Mouse (Mus musculus): ENCODE data around the gene Rufy2. TPM values are rescaled to one million over a fixed set of nuclear protein-coding genes. Genes with fewer than 3 reads are reported as not detected.

The Rufy2 gene
- polyA plus RNA-seq, 1 experiment from 2014 or later = 23.9 TPM

GRCm38 (mm10) chr10:62987341-62987740 lies 7.3 kb downstream of the Rufy2 start:
- 38% methylated on average over 3 of the region's 3 CpGs for WGBS

DNA sequence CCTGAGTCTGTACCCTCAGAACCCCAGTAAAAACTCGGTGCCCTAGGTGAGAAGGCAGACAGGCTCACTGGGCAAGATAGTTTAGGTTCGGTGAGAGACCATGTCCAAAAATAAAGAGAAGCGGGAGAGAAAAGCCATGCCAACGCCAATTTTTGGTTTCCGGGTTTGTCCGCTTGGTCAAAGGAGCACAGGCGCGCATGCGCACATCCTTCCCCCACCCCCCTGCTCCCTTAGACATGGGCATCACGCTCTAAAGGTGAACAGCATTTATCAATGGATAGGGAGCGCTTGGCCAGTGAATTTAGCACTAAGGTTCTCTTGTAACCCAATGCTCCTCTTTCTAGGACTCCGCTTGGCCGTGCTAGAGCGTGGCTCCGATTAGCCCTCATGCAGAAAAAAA lies 10.6 kb downstream of the Rufy2 start:
- H3K36me3 ChIP-seq = peaks cover 97% of the 10 kb centered on the region
- H3K4me1 ChIP-seq = no peaks in the 10 kb centered on the region
- 96% methylated on average over 15 of the region's 15 CpGs for WGBS
- no peak overlapping the region for H3K27ac ChIP-seq
- DNase-seq (ENCODE audit: low spot score) = no peak
- no peak overlapping the region for H3K4me3 ChIP-seq
- H3K27me3 ChIP-seq (ENCODE audit: low read depth, poor library complexity, severe bottlenecking) = no peaks in the 10 kb centered on the region
- no peaks in the 10 kb centered on the region for H3K9me3 ChIP-seq (replicated peaks)

More at GRCm38 (mm10) chr10:62987341-62987740, 7.3 kb downstream of the Rufy2 start:
- peak; percentile 59 for DNase-seq (ENCODE audit: low spot score)
- no peaks in the 10 kb centered on the region for H3K4me1 ChIP-seq
- no peaks in the 10 kb centered on the region for H3K9me3 ChIP-seq (replicated peaks)
- H3K36me3 ChIP-seq = peaks cover 97% of the 10 kb centered on the region
- no peak overlapping the region for H3K4me3 ChIP-seq
- H3K27ac ChIP-seq = no peak overlapping the region
- no peaks in the 10 kb centered on the region for H3K27me3 ChIP-seq (ENCODE audit: low read depth, poor library complexity, severe bottlenecking)

DNA sequence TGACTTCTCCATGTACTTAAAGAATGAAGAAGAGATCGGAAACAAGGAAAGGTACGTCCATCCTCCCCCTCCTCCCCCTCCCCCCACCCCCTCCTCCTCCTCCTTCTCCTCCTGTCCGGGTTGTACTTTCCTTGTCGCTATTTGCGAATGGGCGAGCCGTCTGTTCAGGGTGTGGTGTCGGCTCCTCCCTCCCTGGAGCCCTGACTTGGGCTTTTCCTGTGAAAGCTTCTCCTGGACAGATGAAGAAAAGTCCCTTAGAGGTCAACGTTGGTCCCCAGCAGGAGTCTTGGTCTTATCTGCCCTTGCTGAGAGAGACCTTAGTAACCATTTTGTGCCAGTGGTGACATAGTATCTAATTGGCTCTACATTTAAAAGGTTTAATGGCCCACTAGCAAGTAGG lies 14.0 kb downstream of the Rufy2 start:
- no peaks in the 10 kb centered on the region for H3K4me1 ChIP-seq
- H3K4me3 ChIP-seq = no peak overlapping the region
- H3K9me3 ChIP-seq (replicated peaks) = no peaks in the 10 kb centered on the region
- 89% methylated on average over 8 of the region's 9 CpGs for WGBS
- DNase-seq (ENCODE audit: low spot score) = no peak
- no peak overlapping the region for H3K27ac ChIP-seq
- H3K27me3 ChIP-seq (ENCODE audit: low read depth, poor library complexity, severe bottlenecking) = no peaks in the 10 kb centered on the region
- H3K36me3 ChIP-seq = peaks cover 97% of the 10 kb centered on the region

- H3K36me3 ChIP-seq = peaks cover 97% of the 10 kb centered on the region
- 76% methylated on average over 9 of the region's 9 CpGs for WGBS
Observed at GRCm38 (mm10) chr10:63000584-63000983, 20.6 kb downstream of the Rufy2 start.

DNA sequence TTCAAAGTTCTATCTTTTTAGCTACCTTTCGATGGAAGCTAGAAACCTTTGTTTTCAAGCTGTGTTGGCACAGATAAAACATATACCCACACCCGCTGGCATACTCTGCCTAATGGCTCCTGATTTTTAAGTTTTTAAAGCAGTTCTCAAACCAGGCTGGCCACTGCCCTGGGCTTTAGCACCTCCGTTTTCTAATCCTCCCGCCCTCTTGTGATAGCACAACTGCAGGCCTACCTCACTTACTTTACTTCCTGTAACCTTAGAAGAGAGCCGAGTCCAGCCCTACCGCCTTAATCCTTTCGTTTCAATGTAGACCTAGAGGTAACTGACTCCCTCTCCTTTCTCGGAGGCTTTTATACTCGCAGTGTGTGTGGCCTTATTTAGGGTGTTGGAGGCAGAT lies 23.2 kb downstream of the Rufy2 start:
- Histone ChIP-seq H3K9me3 (replicated peaks) (no peaks in the 10 kb centered on the region), H3K4me3 (no peak overlapping the region), H3K4me1 (no peaks in the 10 kb centered on the region), H3K36me3 (peaks cover 99% of the 10 kb centered on the region), H3K27ac (no peak overlapping the region), H3K27me3 (ENCODE audit: low read depth, poor library complexity, severe bottlenecking) (no peaks in the 10 kb centered on the region)
- 75% methylated on average over 9 of the region's 9 CpGs for WGBS
- DNase-seq (ENCODE audit: low spot score) = no peak

More at GRCm38 (mm10) chr10:63000584-63000983, 20.6 kb downstream of the Rufy2 start:
- Histone ChIP-seq H3K9me3 (replicated peaks) (no peaks in the 10 kb centered on the region), H3K27ac (no peak overlapping the region), H3K27me3 (ENCODE audit: low read depth, poor library complexity, severe bottlenecking) (no peaks in the 10 kb centered on the region), H3K4me1 (no peaks in the 10 kb centered on the region), H3K4me3 (no peak overlapping the region)
- DNase-seq (ENCODE audit: low spot score) = no peak

DNA sequence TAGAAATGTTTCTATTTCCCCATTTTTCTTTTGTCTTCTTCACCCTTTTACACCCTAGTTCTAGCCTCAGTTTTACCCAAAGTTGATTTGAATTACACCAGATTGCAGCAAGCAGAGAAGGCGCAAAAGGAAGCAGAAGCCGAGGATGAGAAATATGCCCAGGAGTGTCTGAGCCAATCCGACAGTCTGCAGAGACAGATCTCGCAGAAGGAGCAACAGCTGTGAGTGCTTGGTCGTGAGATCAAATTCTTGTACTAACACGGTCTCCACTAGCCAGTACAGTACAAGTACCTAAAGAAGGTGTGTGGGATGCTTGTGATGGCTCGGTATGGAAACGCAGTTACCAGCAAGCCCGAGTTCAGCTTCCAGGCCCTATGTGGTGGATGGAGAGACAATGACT lies 24.5 kb downstream of the Rufy2 start:
- Histone ChIP-seq H3K36me3 (peaks cover 99% of the 10 kb centered on the region), H3K4me1 (no peaks in the 10 kb centered on the region), H3K9me3 (replicated peaks) (no peaks in the 10 kb centered on the region), H3K27me3 (ENCODE audit: low read depth, poor library complexity, severe bottlenecking) (no peaks in the 10 kb centered on the region), H3K4me3 (no peak overlapping the region), H3K27ac (no peak overlapping the region)
- WGBS = 87% methylated on average over 9 of the region's 9 CpGs
- no peak for DNase-seq (ENCODE audit: low spot score)

DNA sequence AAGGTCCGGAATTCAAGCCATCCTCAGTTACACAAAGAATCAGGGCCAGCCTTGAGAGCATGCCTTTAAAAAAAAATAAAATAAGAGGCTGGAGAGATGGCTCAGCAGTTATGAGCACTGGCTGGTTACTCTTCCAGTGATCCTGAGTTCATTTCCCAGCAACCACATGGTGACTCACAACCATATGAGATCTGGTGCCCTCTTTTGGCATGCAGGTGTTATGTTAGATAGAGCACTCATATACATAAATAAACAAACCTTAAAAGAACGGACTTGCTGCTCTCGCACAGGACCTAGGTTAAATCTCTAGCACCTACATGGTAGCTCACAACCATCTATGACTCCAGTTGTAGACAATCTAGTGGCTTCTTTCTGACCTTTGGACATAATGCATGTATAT lies 28.2 kb downstream of the Rufy2 start:
- 78% methylated on average over 3 of the region's 3 CpGs for WGBS
- Histone ChIP-seq H3K9me3 (replicated peaks) (no peaks in the 10 kb centered on the region), H3K4me3 (no peak overlapping the region), H3K27ac (no peak overlapping the region), H3K36me3 (peaks cover 98% of the 10 kb centered on the region), H3K4me1 (no peaks in the 10 kb centered on the region), H3K27me3 (ENCODE audit: low read depth, poor library complexity, severe bottlenecking) (no peaks in the 10 kb centered on the region)
- DNase-seq (ENCODE audit: low spot score) = no peak

DNA sequence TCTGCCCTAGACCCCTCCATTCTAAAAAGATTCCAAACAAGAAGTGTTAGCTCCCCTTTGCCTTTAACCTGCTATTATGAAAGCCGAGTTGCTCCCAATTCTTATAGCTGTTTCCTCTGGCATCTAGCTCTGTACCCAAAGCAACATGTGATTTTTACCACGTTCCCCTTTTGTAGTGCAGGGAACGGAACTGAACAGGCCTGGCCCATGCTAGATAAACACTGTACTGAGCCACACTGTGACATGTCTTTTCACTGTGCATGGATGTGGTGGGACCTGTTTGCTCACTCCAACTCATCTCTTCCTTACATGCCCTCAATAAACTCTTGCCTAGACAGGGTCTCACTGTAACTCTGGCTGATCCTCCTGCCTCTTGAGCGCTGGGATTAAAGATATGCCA lies 30.2 kb downstream of the Rufy2 start:
- DNase-seq (ENCODE audit: low spot score) = no peak
- no peak overlapping the region for H3K4me3 ChIP-seq
- H3K27ac ChIP-seq = no peak overlapping the region
- H3K9me3 ChIP-seq (replicated peaks) = no peaks in the 10 kb centered on the region
- peaks cover 96% of the 10 kb centered on the region for H3K36me3 ChIP-seq
- 92% methylated on average over 4 of the region's 4 CpGs for WGBS
- no peaks in the 10 kb centered on the region for H3K27me3 ChIP-seq (ENCODE audit: low read depth, poor library complexity, severe bottlenecking)
- H3K4me1 ChIP-seq = no peaks in the 10 kb centered on the region

DNA sequence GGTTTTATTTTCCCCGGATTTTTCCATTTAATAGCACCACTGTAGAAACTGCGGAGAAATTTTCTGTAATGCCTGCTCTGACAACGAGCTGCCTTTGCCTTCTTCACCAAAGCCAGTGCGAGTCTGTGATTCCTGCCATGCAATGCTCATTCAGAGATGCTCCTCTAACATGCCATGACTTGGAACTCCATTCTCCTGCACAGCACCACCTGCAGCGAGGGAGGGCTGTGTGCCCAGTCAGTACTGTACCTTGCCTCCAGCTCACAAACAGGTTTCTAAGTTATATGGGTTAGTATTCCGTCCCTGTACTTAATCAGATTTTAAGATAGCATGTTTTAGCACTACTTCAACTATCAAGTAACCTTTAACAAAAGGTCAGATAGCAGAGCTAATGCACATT lies 31.5 kb downstream of the Rufy2 start:
- no peaks in the 10 kb centered on the region for H3K9me3 ChIP-seq (replicated peaks)
- no peaks in the 10 kb centered on the region for H3K4me1 ChIP-seq
- H3K27ac ChIP-seq = no peak overlapping the region
- WGBS = 94% methylated on average over 6 of the region's 6 CpGs
- H3K27me3 ChIP-seq (ENCODE audit: low read depth, poor library complexity, severe bottlenecking) = no peaks in the 10 kb centered on the region
- peaks cover 96% of the 10 kb centered on the region for H3K36me3 ChIP-seq
- no peak for DNase-seq (ENCODE audit: low spot score)
- no peak overlapping the region for H3K4me3 ChIP-seq

- Histone ChIP-seq H3K9me3 (replicated peaks) (no peaks in the 10 kb centered on the region), H3K27me3 (ENCODE audit: low read depth, poor library complexity, severe bottlenecking) (no peaks in the 10 kb centered on the region), H3K36me3 (peaks cover 94% of the 10 kb centered on the region), H3K4me1 (no peaks in the 10 kb centered on the region), H3K4me3 (no peak overlapping the region), H3K27ac (no peak overlapping the region)
- WGBS = 77% methylated on average over 3 of the region's 3 CpGs
- DNase-seq (ENCODE audit: low spot score) = no peak
Observed at GRCm38 (mm10) chr10:63013476-63013875, 33.5 kb downstream of the Rufy2 start.

- no peaks in the 10 kb centered on the region for H3K9me3 ChIP-seq (replicated peaks)
- WGBS = 90% methylated on average over 9 of the region's 9 CpGs
- H3K27ac ChIP-seq = no peak overlapping the region
- peaks cover 92% of the 10 kb centered on the region for H3K36me3 ChIP-seq
- H3K4me3 ChIP-seq = no peak overlapping the region
- H3K27me3 ChIP-seq (ENCODE audit: low read depth, poor library complexity, severe bottlenecking) = no peaks in the 10 kb centered on the region
- DNase-seq (ENCODE audit: low spot score) = no peak
- no peaks in the 10 kb centered on the region for H3K4me1 ChIP-seq
Observed at GRCm38 (mm10) chr10:63014168-63014567, 34.1 kb downstream of the Rufy2 start.

DNA sequence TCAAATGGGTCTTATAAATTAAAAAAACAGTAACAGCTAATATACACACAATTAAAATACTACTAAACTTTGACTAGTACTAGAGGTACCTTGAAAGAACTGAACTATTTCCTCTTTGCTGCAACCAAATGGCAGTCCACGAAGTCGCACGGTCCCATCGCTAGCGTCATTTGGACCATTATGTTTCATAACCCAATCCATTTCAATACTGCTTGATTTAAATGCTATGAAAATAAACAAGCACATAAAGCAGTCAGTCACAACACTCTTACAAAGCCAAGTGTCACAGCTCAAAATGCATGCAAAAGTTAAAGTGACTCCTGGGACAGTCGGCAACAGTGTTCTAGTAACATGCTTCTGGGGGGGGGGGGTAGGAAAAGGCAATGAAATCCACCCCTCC lies 39.3 kb downstream of the Rufy2 start:
- WGBS = 93% methylated on average over 6 of the region's 6 CpGs
- DNase-seq (ENCODE audit: low spot score) = no peak
- H3K4me1 ChIP-seq = peaks cover 25% of the 10 kb centered on the region
- H3K27ac ChIP-seq = no peak overlapping the region
- H3K4me3 ChIP-seq = no peak overlapping the region
- H3K36me3 ChIP-seq = peaks cover 48% of the 10 kb centered on the region
- no peaks in the 10 kb centered on the region for H3K27me3 ChIP-seq (ENCODE audit: low read depth, poor library complexity, severe bottlenecking)
- H3K9me3 ChIP-seq (replicated peaks) = no peaks in the 10 kb centered on the region

GRCm38 (mm10) chr10:63021702-63022101 lies 41.7 kb downstream of the Rufy2 start:
- peaks cover 46% of the 10 kb centered on the region for H3K4me1 ChIP-seq
- H3K9me3 ChIP-seq (replicated peaks) = no peaks in the 10 kb centered on the region
- H3K27ac ChIP-seq = no peak overlapping the region
- peak overlapping the region; percentile 97 for H3K4me3 ChIP-seq
- 83% methylated on average over 4 of the region's 4 CpGs for WGBS
- no peaks in the 10 kb centered on the region for H3K27me3 ChIP-seq (ENCODE audit: low read depth, poor library complexity, severe bottlenecking)
- H3K36me3 ChIP-seq = peaks cover 24% of the 10 kb centered on the region
- DNase-seq (ENCODE audit: low spot score) = no peak

- WGBS = under 1% methylated on average over 27 of the region's 27 CpGs
- H3K27me3 ChIP-seq (ENCODE audit: low read depth, poor library complexity, severe bottlenecking) = no peaks in the 10 kb centered on the region
- no peak for DNase-seq (ENCODE audit: low spot score)
- H3K27ac ChIP-seq = peak overlapping the region; percentile 100
- peaks cover 14% of the 10 kb centered on the region for H3K36me3 ChIP-seq
- H3K4me3 ChIP-seq = peak overlapping the region; percentile 97
- H3K9me3 ChIP-seq (replicated peaks) = no peaks in the 10 kb centered on the region
- peaks cover 51% of the 10 kb centered on the region for H3K4me1 ChIP-seq
Observed at GRCm38 (mm10) chr10:63022541-63023120, 42.6 kb downstream of the Rufy2 start.
